Mouse (Mus musculus): ENCODE data around the gene Nmt1. TPM values are rescaled to one million over a fixed set of nuclear protein-coding genes. Genes with fewer than 3 reads are reported as not detected.

Nmt1 gene
- total RNA-seq, 2 experiments from 2014 or later = 35.6 to 36.7 TPM

DNA sequence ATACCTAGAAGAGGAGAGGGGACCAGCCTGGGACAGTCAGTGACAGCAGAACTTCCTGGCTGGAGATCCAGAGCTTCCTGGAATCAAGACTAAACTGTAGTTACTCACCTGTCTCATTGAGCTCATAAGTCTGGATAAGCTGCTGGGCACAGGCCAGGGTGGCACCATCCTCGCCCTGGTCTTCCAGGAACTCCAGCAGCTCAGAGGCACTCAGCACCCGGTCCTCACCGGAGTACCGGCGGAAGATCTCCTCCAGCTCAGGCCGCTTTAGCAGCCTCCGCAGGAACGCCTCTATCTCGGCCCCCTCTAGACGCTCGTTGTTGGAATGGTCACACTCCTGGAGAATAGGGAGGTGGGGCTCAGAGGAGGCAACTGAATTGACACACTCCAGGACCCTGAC is 50.1 kb downstream of the Nmt1 start:
- no peak for DNase-seq

- DNase-seq = no peak
These were observed 52.5 kb downstream of the Nmt1 start for GRCm38 (mm10) chr11:103080323-103081091.

- DNase-seq = no peak
These were observed 53.6 kb downstream of the Nmt1 start for GRCm38 (mm10) chr11:103081631-103082030.

- DNase-seq = no peak
These were observed 65.3 kb downstream of the Nmt1 start for GRCm38 (mm10) chr11:103093306-103093705.

GRCm38 (mm10) chr11:103093862-103094833 is 66.2 kb downstream of the Nmt1 start:
- DNase-seq = peak; percentile 60

DNA sequence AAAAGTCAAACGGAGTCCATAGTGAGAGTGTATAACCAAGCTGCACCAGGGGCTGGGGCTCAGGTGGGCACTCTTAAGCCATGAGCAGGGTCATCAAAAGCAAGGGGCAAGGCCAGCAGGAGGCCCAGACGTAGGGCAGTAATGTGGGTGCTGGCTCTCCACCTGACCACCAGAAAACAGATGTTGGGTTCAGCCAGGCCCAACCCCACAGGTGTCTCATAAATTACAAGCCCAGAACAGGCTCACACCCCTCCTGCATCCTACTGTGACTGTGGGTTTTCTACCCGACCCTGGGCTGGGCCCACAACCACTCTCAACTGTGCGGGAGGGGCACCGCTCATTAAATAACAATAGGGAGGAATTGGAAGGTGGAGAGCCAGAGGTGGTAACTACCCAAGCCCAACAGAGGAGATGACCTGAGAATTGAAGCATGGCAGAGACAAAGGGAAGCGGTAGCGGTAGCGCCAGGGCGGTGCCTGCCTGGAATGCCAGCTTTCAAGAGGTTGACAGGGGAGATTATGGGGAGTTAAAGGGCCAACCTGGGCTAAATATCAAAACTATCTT is 67.2 kb downstream of the Nmt1 start:
- no peak for DNase-seq

DNA sequence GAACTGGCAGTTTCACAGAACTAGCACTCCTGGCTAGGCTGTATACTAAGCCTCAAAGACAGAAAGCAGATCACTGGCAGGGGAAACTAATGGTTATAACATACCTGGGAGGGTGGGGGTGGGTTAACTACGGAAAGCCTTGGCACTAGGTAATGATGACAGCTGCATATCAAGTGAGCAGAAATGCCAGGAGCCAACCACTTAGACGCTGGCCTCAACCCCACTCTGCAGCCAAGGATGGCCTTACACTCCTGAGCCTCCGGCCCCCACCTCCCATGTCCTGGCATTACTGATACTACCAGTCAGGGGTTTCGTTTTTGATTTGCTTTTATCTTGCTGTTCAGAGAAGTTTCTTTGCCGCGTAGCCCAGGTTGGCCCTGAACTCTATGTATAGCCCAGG is 67.8 kb downstream of the Nmt1 start:
- no peak for DNase-seq

DNA sequence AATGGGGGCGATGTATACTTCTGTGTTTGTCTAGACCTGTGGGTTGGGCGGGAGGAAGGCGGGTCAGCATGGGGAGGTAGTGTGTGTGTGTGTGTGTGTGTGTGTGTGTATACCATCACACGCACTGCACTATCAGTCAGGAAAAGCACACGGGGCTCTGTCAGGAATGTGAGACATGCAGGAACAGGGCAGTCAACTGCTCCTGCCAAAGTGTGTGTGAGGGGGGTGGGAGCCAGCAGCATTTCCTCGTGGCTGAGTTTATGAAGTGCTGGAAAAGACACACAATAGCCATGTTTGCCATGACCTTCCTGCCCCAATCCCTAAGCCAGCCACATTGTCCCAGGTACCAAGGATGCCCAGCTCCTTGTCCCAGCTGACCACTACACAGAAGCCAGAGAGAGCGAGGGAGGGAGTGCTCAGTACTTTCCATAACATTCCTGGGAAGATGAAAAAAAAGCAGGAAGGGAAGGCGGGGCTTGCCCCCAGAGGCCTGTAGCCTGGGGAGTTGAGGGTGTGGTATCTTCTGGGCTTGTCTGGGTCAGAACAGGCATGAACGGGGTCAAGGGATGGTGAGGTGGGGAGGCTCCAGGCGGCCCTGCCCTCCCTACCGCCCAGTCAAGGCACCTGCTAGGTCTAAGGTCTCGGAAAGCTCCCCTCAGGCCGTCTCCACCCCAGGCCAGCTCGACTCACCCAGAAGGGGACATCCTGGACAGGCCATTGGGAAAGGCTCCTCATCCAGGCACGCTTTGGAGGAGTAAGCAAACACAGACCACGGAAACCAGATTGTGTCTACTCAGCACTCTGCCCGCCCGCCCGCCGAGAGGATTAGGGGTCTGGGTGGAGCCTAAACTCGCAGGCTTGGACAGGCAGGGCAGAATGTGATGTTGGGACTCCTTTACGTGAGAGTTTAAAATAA is 69.2 kb downstream of the Nmt1 start:
- no peak for DNase-seq

- peak; percentile 35 for DNase-seq
These were observed 70.7 kb downstream of the Nmt1 start for GRCm38 (mm10) chr11:103098531-103099190.

GRCm38 (mm10) chr11:103099352-103099940 is 71.5 kb downstream of the Nmt1 start:
- DNase-seq = peak; percentile 19

GRCm38 (mm10) chr11:103100361-103100760 is 72.4 kb downstream of the Nmt1 start:
- peak; percentile 5 for DNase-seq

DNA sequence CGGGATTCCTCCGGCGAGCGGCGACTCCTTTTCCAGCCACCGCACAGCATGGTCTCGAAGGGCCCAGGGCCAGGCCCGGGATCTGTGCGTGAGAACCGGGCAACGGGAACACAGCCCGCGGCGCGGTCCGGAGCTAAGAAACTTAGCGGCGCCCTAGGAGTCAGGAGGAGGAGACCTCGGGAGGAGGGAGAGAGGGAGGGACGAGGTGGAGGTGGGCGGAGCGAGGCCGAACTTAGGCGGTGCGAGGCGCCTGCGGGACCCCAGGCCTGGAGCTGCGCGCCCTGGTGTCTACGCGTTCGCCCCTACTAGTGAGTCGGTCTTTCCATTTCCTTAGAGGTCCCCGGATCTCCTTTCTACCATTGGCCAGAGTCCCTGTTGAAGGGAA is 73.5 kb downstream of the Nmt1 start, which contains the start of the genes Plcd3 and Acbd4:
Gene Plcd3 (minus strand): TSS at position 178 of the 385 bp plus-strand sequence.
Gene Acbd4 (plus strand): TSS at position 202 of the 385 bp plus-strand sequence.
- peak; percentile 87 for DNase-seq

GRCm38 (mm10) chr11:103101866-103102501 is 74.0 kb downstream of the Nmt1 start:
- peak; percentile 63 for DNase-seq

- DNase-seq = peak; percentile 97
These were observed 74.8 kb downstream of the Nmt1 start for GRCm38 (mm10) chr11:103102725-103103349.

DNA sequence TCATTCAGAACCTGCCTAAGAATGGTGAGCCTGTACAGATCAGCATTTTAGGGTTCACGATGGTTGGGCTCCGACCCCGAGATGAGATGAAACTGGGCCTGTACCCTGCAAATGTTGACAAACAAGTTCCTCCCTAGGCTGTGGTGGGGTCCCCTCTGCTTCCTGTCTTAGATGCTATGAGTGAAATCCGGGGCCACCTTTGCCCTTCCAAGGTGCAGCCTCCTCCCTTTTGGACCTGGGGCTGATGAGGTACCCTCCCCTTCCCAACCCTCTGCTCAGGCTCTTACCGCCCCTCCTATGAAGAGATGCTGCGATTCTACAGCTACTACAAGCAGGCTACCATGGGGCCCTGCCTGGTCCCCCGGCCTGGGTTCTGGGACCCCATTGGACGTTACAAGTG is 75.6 kb downstream of the Nmt1 start:
- DNase-seq = no peak

- no peak for DNase-seq
These were observed 76.5 kb downstream of the Nmt1 start for GRCm38 (mm10) chr11:103104469-103104868.

GRCm38 (mm10) chr11:103105180-103105725 is 77.3 kb downstream of the Nmt1 start:
- no peak for DNase-seq

DNA sequence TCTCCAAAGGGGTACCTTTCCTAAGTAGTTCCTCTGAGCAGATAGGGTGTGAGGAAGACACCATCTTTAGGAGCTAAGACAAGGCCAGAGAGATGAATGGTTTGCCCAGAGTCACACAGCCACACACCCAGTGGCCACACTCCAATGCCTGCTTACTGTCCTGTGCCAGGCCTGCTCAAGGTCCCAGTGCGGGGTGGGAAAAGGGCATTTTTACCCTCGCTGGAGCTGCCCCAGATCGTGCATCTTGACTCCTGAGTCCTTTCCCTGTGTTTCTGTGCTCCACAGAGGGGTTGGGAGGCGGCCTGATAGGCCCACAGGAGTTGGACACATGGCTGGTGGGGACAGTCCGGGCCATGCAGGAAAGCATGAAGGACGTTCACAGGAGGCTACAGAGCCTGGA is 77.8 kb downstream of the Nmt1 start:
- DNase-seq = no peak

DNA sequence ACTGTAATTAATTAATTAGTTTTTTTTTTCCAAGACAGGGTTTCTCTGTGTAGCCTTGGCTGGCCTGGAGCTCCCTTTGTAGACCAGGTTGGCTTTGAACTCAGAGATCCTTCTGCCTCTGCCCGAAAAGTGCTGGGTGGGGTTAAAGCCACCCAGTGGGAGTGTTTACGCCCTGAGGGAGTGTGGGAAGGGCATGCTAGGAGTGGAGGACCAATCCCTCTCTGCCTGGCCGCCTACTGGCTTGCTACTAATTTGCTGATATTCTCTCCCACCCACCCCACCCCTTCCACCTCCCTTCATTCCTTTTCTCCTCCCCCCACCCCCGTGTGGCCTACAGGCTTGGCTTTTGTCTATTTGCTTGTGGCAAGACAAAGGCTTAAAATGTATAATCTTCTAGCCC is 78.4 kb downstream of the Nmt1 start:
- DNase-seq = no peak
